Mouse (Mus musculus) testis, adult 2 months (tissue): ENCODE measurements around the gene Faap24.

Source experiments
- CTCF ChIP-seq: fragments of 200-500 bp; IDR thresholded peaks from 2 replicates; pipeline ENCODE4 v1.5.1; 2012; ENCODE audit warnings: low read depth, mild to moderate bottlenecking, inconsistent platforms, low read length, moderate library complexity; ENCODE audit not compliant: control insufficient read depth, insufficient read depth, insufficient replicate concordance
- POLR2A ChIP-seq: fragments of 200-500 bp; IDR thresholded peaks from 2 replicates; pipeline ENCODE4 v1.6.1; 2012; ENCODE audit warnings: low read depth, mild to moderate bottlenecking, inconsistent platforms, low read length, moderate library complexity; ENCODE audit not compliant: control insufficient read depth

GRCm38 (mm10) chr7:35376623-35377022 is 20.0 kb downstream of the Faap24 start:
- TF ChIP-seq CTCF (no peak), POLR2A (no peak)
